Mouse (Mus musculus) stomach, embryonic 16.5 days (tissue): ENCODE data around the gene Catsperd. TPM values are rescaled to one million over a fixed set of nuclear protein-coding genes. Genes with fewer than 3 reads are reported as not detected.

Experiments
- ATAC-seq: fragments of 200-750 bp; cut with Nextera tagmentation; 2 replicates; pipeline ENCODE4 v1.8.0; 2017; ENCODE audit warnings: moderate number of reproducible peaks, moderate TSS enrichment; ENCODE audit not compliant: insufficient read depth, low FRiP score
- H3K27ac ChIP-seq: fragments of 300-500 bp; sonication (generic); 2 replicates; pipeline ENCODE4 v1.5.1; 2014; ENCODE audit warnings: low read length
- H3K27me3 ChIP-seq: fragments of 300-500 bp; sonication (generic); 2 replicates; pipeline ENCODE4 v1.6.1; 2014; ENCODE audit warnings: low read length, control low read depth, mixed read lengths; ENCODE audit not compliant: control insufficient read depth, insufficient read depth
- H3K36me3 ChIP-seq: fragments of 300-500 bp; sonication (generic); 2 replicates; pipeline ENCODE4 v1.6.1; 2014; ENCODE audit warnings: low read length; ENCODE audit not compliant: control insufficient read depth, insufficient read depth
- H3K4me1 ChIP-seq: fragments of 300-500 bp; sonication (generic); 2 replicates; pipeline ENCODE4 v1.6.1; 2014; ENCODE audit warnings: low read length, control low read depth, mixed read lengths; ENCODE audit not compliant: control insufficient read depth, insufficient read depth
- H3K4me2 ChIP-seq: fragments of 300-500 bp; sonication (generic); 2 replicates; pipeline ENCODE4 v1.6.1; 2014; ENCODE audit warnings: low read depth, low read length, mixed read lengths
- H3K4me3 ChIP-seq: fragments of 300-500 bp; sonication (generic); replicated peaks from 2 replicates; pipeline ENCODE4 v1.5.1; 2014; ENCODE audit warnings: mild to moderate bottlenecking, low read length
- H3K9ac ChIP-seq: fragments of 300-500 bp; sonication (generic); 2 replicates; pipeline ENCODE4 v1.6.1; 2014; ENCODE audit warnings: low read length
- H3K9me3 ChIP-seq: fragments of 300-500 bp; sonication (generic); replicated peaks from 2 replicates; pipeline ENCODE4 v1.6.1; 2016; ENCODE audit warnings: low read length, control low read depth; ENCODE audit not compliant: control insufficient read depth
- WGBS: fragments of 180-500 bp; shearing (Covaris S2); extraction: QIAGEN DNeasy Blood & Tissue Kit; methylation state at CpG from one replicate; pipeline ENCODE4 v1.1.7; 2014; 5-methylcytosine and 5-hydroxymethylcytosine counted together
- polyA plus RNA-seq: library from polyadenylated mRNA; unstranded; fragments of >200 nt; fragmentation: Nextera tagmentation; extraction: Ambion mirVana; gene quantifications from 2 replicates; pipeline ENCODE4 v1.2.1, GENCODE M21; 2015

Catsperd gene
- polyA plus RNA-seq, 1 experiment from 2014 or later = 0.65 TPM

- no peaks in the 10 kb centered on the region for H3K36me3 ChIP-seq
- no peak overlapping the region for H3K27ac ChIP-seq
- H3K4me3 ChIP-seq = no peak overlapping the region
- no peaks in the 10 kb centered on the region for H3K9me3 ChIP-seq
- no peak overlapping the region for H3K4me2 ChIP-seq
- H3K27me3 ChIP-seq = no peaks in the 10 kb centered on the region
- no peak overlapping the region for H3K9ac ChIP-seq
- WGBS = 48% methylated on average over 12 of the region's 13 CpGs
- H3K4me1 ChIP-seq = no peaks in the 10 kb centered on the region
- no peak for ATAC-seq
These were observed 19.6 kb downstream of the Catsperd start for GRCm38 (mm10) chr17:56647546-56647945.

GRCm38 (mm10) chr17:56651801-56652200, 23.9 kb downstream of the Catsperd start:
- 26% methylated on average over 10 of the region's 10 CpGs for WGBS
- no peaks in the 10 kb centered on the region for H3K36me3 ChIP-seq
- no peak for ATAC-seq
- H3K4me2 ChIP-seq = no peak overlapping the region
- H3K27me3 ChIP-seq = no peaks in the 10 kb centered on the region
- H3K4me3 ChIP-seq = no peak overlapping the region
- no peak overlapping the region for H3K9ac ChIP-seq
- H3K27ac ChIP-seq = no peak overlapping the region
- H3K9me3 ChIP-seq = no peaks in the 10 kb centered on the region
- no peaks in the 10 kb centered on the region for H3K4me1 ChIP-seq

GRCm38 (mm10) chr17:56654771-56655170, 26.8 kb downstream of the Catsperd start:
- Histone ChIP-seq H3K9ac (no peak overlapping the region), H3K9me3 (no peaks in the 10 kb centered on the region), H3K27me3 (no peaks in the 10 kb centered on the region), H3K27ac (no peak overlapping the region), H3K4me3 (no peak overlapping the region), H3K4me2 (no peak overlapping the region), H3K4me1 (no peaks in the 10 kb centered on the region), H3K36me3 (no peaks in the 10 kb centered on the region)
- 66% methylated on average over 2 of the region's 2 CpGs for WGBS
- no peak for ATAC-seq

GRCm38 (mm10) chr17:56655311-56655710, 27.4 kb downstream of the Catsperd start:
- H3K4me1 ChIP-seq = no peaks in the 10 kb centered on the region
- H3K27ac ChIP-seq = no peak overlapping the region
- WGBS = 81% methylated on average over 3 of the region's 3 CpGs
- ATAC-seq = no peak
- H3K4me3 ChIP-seq = no peak overlapping the region
- no peak overlapping the region for H3K9ac ChIP-seq
- H3K4me2 ChIP-seq = no peak overlapping the region
- H3K36me3 ChIP-seq = no peaks in the 10 kb centered on the region
- H3K27me3 ChIP-seq = no peaks in the 10 kb centered on the region
- no peaks in the 10 kb centered on the region for H3K9me3 ChIP-seq

- Histone ChIP-seq H3K9me3 (no peaks in the 10 kb centered on the region), H3K4me1 (no peaks in the 10 kb centered on the region), H3K27ac (no peak overlapping the region), H3K27me3 (no peaks in the 10 kb centered on the region), H3K4me3 (no peak overlapping the region), H3K4me2 (no peak overlapping the region), H3K36me3 (no peaks in the 10 kb centered on the region), H3K9ac (no peak overlapping the region)
- ATAC-seq = no peak
- WGBS = 69% methylated on average over 6 of the region's 6 CpGs
These were observed 28.2 kb downstream of the Catsperd start for GRCm38 (mm10) chr17:56656171-56656570.

- H3K4me1 ChIP-seq = peaks cover 11% of the 10 kb centered on the region; the same call in 1 of the 2 replicates
- H3K27ac ChIP-seq = no peak overlapping the region
- peak overlapping the region; percentile 57 for H3K9ac ChIP-seq
- H3K27me3 ChIP-seq = no peaks in the 10 kb centered on the region
- peak overlapping the region; percentile 10 for H3K4me3 ChIP-seq
- no peaks in the 10 kb centered on the region for H3K36me3 ChIP-seq
- WGBS = 53% methylated on average over 3 of the region's 3 CpGs
- H3K9me3 ChIP-seq = no peaks in the 10 kb centered on the region
- H3K4me2 ChIP-seq = peak overlapping the region; percentile 43
- no peak for ATAC-seq
These were observed 35.7 kb downstream of the Catsperd start for GRCm38 (mm10) chr17:56663659-56664058.

- peak; percentile 43; the same call in 1 of the 2 replicates for ATAC-seq
- H3K9ac ChIP-seq = peak overlapping the region; percentile 57
- peaks cover 11% of the 10 kb centered on the region; the same call in 1 of the 2 replicates for H3K4me1 ChIP-seq
- H3K4me2 ChIP-seq = peak overlapping the region; percentile 43
- WGBS = 4% methylated on average over 10 of the region's 10 CpGs
- H3K4me3 ChIP-seq = peak overlapping the region; percentile 10; the same call in 1 of the 2 replicates
- H3K27me3 ChIP-seq = no peaks in the 10 kb centered on the region
- no peaks in the 10 kb centered on the region for H3K9me3 ChIP-seq
- H3K27ac ChIP-seq = no peak overlapping the region
- H3K36me3 ChIP-seq = no peaks in the 10 kb centered on the region
These were observed 36.4 kb downstream of the Catsperd start for GRCm38 (mm10) chr17:56664333-56664732.

- Histone ChIP-seq H3K4me3 (no peak overlapping the region), H3K9me3 (no peaks in the 10 kb centered on the region), H3K27ac (no peak overlapping the region), H3K27me3 (no peaks in the 10 kb centered on the region), H3K4me2 (no peak overlapping the region), H3K9ac (no peak overlapping the region), H3K4me1 (peaks cover 11% of the 10 kb centered on the region; the same call in 1 of the 2 replicates), H3K36me3 (no peaks in the 10 kb centered on the region)
- no peak for ATAC-seq
- WGBS = 79% methylated on average over 4 of the region's 4 CpGs
These were observed 38.4 kb downstream of the Catsperd start for GRCm38 (mm10) chr17:56666384-56666783.

- WGBS = 72% methylated on average over 3 of the region's 3 CpGs
These were observed 39.6 kb downstream of the Catsperd start for GRCm38 (mm10) chr17:56667591-56667990.

More at GRCm38 (mm10) chr17:56667591-56667990, 39.6 kb downstream of the Catsperd start:
- Histone ChIP-seq H3K4me3 (no peak overlapping the region), H3K9ac (no peak overlapping the region), H3K4me2 (no peak overlapping the region), H3K27me3 (no peaks in the 10 kb centered on the region), H3K4me1 (peaks cover 14% of the 10 kb centered on the region), H3K36me3 (no peaks in the 10 kb centered on the region), H3K27ac (no peak overlapping the region), H3K9me3 (no peaks in the 10 kb centered on the region)
- no peak for ATAC-seq
